Mouse (Mus musculus) left cerebral cortex, adult 8-10 months (tissue): ENCODE measurements around the gene Nmnat3. TPM values are rescaled to one million over a fixed set of nuclear protein-coding genes. Genes with fewer than 3 reads are reported as not detected.

Experiments
- total RNA-seq, 4 experiments: library from RNA; stranded (reverse); gene quantifications; 2 replicates each; pipeline ENCODE4 v1.2.4; 2022

Gene Nmnat3
- total RNA-seq, 4 experiments from 2014 or later, result 3.9 to 5.1 (median 4.0) TPM

Other genes starting within 250 kb of the Nmnat3 start
- 1 to 10 TPM; 4.9 to 6.4 (median 5.8) TPM for gene Rbp1, start 135.5 kb downstream of the Nmnat3 start, total RNA-seq
- gene Rbp2, start 198.7 kb downstream of the Nmnat3 start, total RNA-seq, result not detected